Mouse (Mus musculus): ENCODE results near the gene Grip2. TPM values are rescaled to one million over a fixed set of nuclear protein-coding genes. Genes with fewer than 3 reads are reported as not detected.

The Grip2 gene
- total and polyA plus RNA-seq, 3 experiments, result 0.07 TPM; not detected in 2

DNA sequence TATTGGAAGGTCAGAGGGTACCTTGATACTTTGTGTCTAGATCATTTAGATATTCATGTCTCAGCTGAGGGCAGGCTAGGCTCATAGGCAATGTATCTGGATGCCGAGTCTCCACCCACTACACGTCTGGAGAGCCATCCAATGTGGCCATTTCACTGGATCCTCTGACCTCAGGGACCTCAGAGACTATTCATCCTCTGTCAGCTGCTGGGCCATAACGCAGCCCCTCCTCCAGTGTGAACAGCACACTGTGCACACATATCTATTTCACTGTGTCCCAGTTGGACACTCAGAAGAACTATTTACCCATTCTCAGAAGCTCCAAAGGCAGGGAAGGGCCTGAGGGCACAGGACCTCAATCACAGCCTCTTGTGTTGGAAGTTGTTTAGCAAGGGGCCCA is 84.6 kb downstream of the Grip2 start:
- Histone ChIP-seq H3K27me3 (replicated peaks) (no peaks in the 10 kb centered on the region), H3K4me2 (ENCODE audit: insufficient read depth, low read depth, poor library complexity, severe bottlenecking) (no peak overlapping the region), H3K4me3 (replicated peaks in 1 of 3; ENCODE audit: low read depth in 2 of 3, low read length in 2 of 3, poor library complexity in 1 of 3) (no peak overlapping the region), H3K36me3 (replicated peaks in 1 of 2; ENCODE audit: control insufficient read depth in 1 of 2, insufficient read depth in 1 of 2, low read length in 1 of 2) (peaks cover 10 to 98% of the 10 kb centered on the region in 2 experiments), H3K9ac (ENCODE audit: insufficient read depth, low read depth) (no peak overlapping the region), H3K9me3 (replicated peaks; ENCODE audit: low read length) (no peaks in the 10 kb centered on the region), H3K4me1 (ENCODE audit: control insufficient read depth in 1 of 2, insufficient read depth in 2 of 2) (peaks cover 3 to 19% of the 10 kb centered on the region in 2 experiments; a peak in 3 of 4 replicates), H3K27ac (ENCODE audit: insufficient read depth, low read depth) (no peak overlapping the region), H3K79me2 (replicated peaks; ENCODE audit: control insufficient read depth, extremely low read depth, insufficient read depth, poor library complexity, severe bottlenecking) (no peaks in the 10 kb centered on the region)
- dilution Hi-C loops (cut with MboI; ENCODE audit: extremely low pct_ligation_motif_present, extremely low pct_unique_long_range_greater_than_20kb, low sequenced_read_pairs) (no loop called here), in situ Hi-C loops (cut with MboI; ENCODE audit: low pct_ligation_motif_present, low pct_unique_long_range_greater_than_20kb, low sequenced_read_pairs) (loop anchor here (5.0 to 10.0 kb wide), 2 partner anchors 68 to 170 kb away; no protein-coding TSS in a partner anchor)
- DNase-seq (ENCODE audit: extremely low read depth), result no peak
- no peak for TF ChIP-seq IRF4 (IDR thresholded peaks at IDR 0.05; ENCODE audit: low read depth, low read length)
- no peak for TF ChIP-seq BHLHE40 (IDR thresholded peaks at IDR 0.05; ENCODE audit: low read depth, low read length)
- TF ChIP-seq MAX (IDR thresholded peaks at IDR 0.05; ENCODE audit: low read length), result no peak
- no peak for TF ChIP-seq NELFE (IDR thresholded peaks at IDR 0.05; ENCODE audit: low read depth, low read length)
- no peak for TF ChIP-seq E2F4 (IDR thresholded peaks at IDR 0.05; ENCODE audit: insufficient replicate concordance, low read depth, low read length)
- no peak for TF ChIP-seq MAZ (IDR thresholded peaks at IDR 0.05; ENCODE audit: low read depth, low read length)
- no peak for TF ChIP-seq EP300 (IDR thresholded peaks at IDR 0.05; ENCODE audit: low read length)
- no peak for TF ChIP-seq TBP (conservative IDR thresholded peaks at IDR 0.05; ENCODE audit: low read depth, low read length)
- no peak for TF ChIP-seq ZNF384 (IDR thresholded peaks at IDR 0.05; ENCODE audit: low read depth, low read length)
- no peak for TF ChIP-seq POLR2AphosphoS2 (IDR thresholded peaks at IDR 0.05; ENCODE audit: low read depth, low read length)
- no peak for TF ChIP-seq CHD2 (IDR thresholded peaks at IDR 0.05; ENCODE audit: low read length)
- TF ChIP-seq NRF1 (IDR thresholded peaks at IDR 0.05; ENCODE audit: low read depth, low read length), result no peak
- no peak for TF ChIP-seq CHD1 (IDR thresholded peaks at IDR 0.05; ENCODE audit: low read depth, low read length)
- no peak for TF ChIP-seq GABPA (IDR thresholded peaks at IDR 0.05; ENCODE audit: insufficient replicate concordance, low read depth, low read length)
- TF ChIP-seq SIN3A (IDR thresholded peaks at IDR 0.05; ENCODE audit: low read length), result no peak
- no peak for TF ChIP-seq USF1 (IDR thresholded peaks at IDR 0.05; ENCODE audit: low read depth, low read length)
- TF ChIP-seq UBTF (IDR thresholded peaks at IDR 0.05; ENCODE audit: low read depth, low read length), result no peak
- TF ChIP-seq MAFK (IDR thresholded peaks at IDR 0.05; ENCODE audit: insufficient replicate concordance, low read length), result no peak

GRCm38 (mm10) chr6:91741046-91741445 is 86.0 kb downstream of the Grip2 start:
- Histone ChIP-seq H3K4me2 (ENCODE audit: insufficient read depth, low read depth, poor library complexity, severe bottlenecking) (no peak overlapping the region), H3K9ac (ENCODE audit: insufficient read depth, low read depth) (no peak overlapping the region), H3K79me2 (replicated peaks; ENCODE audit: control insufficient read depth, extremely low read depth, insufficient read depth, poor library complexity, severe bottlenecking) (no peaks in the 10 kb centered on the region), H3K4me3 (replicated peaks in 1 of 3; ENCODE audit: low read depth in 2 of 3, low read length in 2 of 3, poor library complexity in 1 of 3) (no peak overlapping the region), H3K27me3 (replicated peaks) (no peaks in the 10 kb centered on the region), H3K9me3 (replicated peaks; ENCODE audit: low read length) (no peaks in the 10 kb centered on the region), H3K4me1 (ENCODE audit: control insufficient read depth in 1 of 2, insufficient read depth in 2 of 2) (peaks cover 3 to 31% of the 10 kb centered on the region in 2 experiments; a peak in 3 of 4 replicates), H3K36me3 (replicated peaks in 1 of 2; ENCODE audit: control insufficient read depth in 1 of 2, insufficient read depth in 1 of 2, low read length in 1 of 2) (peaks cover 13 to 98% of the 10 kb centered on the region in 2 experiments), H3K27ac (ENCODE audit: insufficient read depth, low read depth) (no peak overlapping the region)
- DNase-seq (ENCODE audit: extremely low read depth), result peak; percentile 59
- in situ Hi-C loops (cut with MboI; ENCODE audit: low pct_ligation_motif_present, low pct_unique_long_range_greater_than_20kb, low sequenced_read_pairs), result loop anchor here (5.0 to 10.0 kb wide), 2 partner anchors 66 to 169 kb away; no protein-coding TSS in a partner anchor
- dilution Hi-C loops (cut with MboI; ENCODE audit: extremely low pct_ligation_motif_present, extremely low pct_unique_long_range_greater_than_20kb, low sequenced_read_pairs), result no loop called here
- TF ChIP-seq BHLHE40 (IDR thresholded peaks at IDR 0.05; ENCODE audit: low read depth, low read length) (0 out of 2 replicates have a peak, but pooled peaks have one; percentile 34), SMC3 (IDR thresholded peaks at IDR 0.05; ENCODE audit: low read depth, low read length) (peak; percentile 96), NRF1 (IDR thresholded peaks at IDR 0.05; ENCODE audit: low read depth, low read length) (peak; percentile 28; the same call in 1 of the 2 replicates), RAD21 (IDR thresholded peaks at IDR 0.05; ENCODE audit: low read depth, low read length) (peak; percentile 97), RCOR1 (conservative IDR thresholded peaks at IDR 0.05; ENCODE audit: low read depth, low read length) (no peak), ZC3H11A (IDR thresholded peaks at IDR 0.05; ENCODE audit: low read depth, low read length) (peak; percentile 85), NELFE (IDR thresholded peaks at IDR 0.05; ENCODE audit: low read depth, low read length) (peak; percentile 56; the same call in 1 of the 2 replicates), GABPA (IDR thresholded peaks at IDR 0.05; ENCODE audit: insufficient replicate concordance, low read depth, low read length) (no peak), CTCF (conservative IDR thresholded peaks at IDR 0.05 in 1 of 2, IDR thresholded peaks at IDR 0.05 in 1 of 2; ENCODE audit: low read depth in 2 of 2, low read length in 2 of 2) (peak; percentile 93 to 96), TCF12 (IDR thresholded peaks at IDR 0.05; ENCODE audit: low read depth, low read length) (no peak), MAFK (IDR thresholded peaks at IDR 0.05; ENCODE audit: insufficient replicate concordance, low read length) (peak; percentile 57; the same call in 1 of the 2 replicates), MEF2A (IDR thresholded peaks at IDR 0.05; ENCODE audit: borderline replicate concordance, low read depth, low read length) (peak; percentile 41; the same call in 1 of the 2 replicates), MAX (IDR thresholded peaks at IDR 0.05; ENCODE audit: low read length) (peak; percentile 44; the same call in 1 of the 2 replicates), IRF4 (IDR thresholded peaks at IDR 0.05; ENCODE audit: low read depth, low read length) (0 out of 2 replicates have a peak, but pooled peaks have one; percentile 12), ZNF384 (IDR thresholded peaks at IDR 0.05; ENCODE audit: low read depth, low read length) (0 out of 2 replicates have a peak, but pooled peaks have one; percentile 23), ZMIZ1 (IDR thresholded peaks at IDR 0.05; ENCODE audit: low read depth, low read length) (no peak), EP300 (IDR thresholded peaks at IDR 0.05; ENCODE audit: low read length) (peak; percentile 35; the same call in 1 of the 2 replicates)

Measured in CH12.LX (cell line).